Mouse (Mus musculus): ENCODE data around the gene Hes5. TPM values are rescaled to one million over a fixed set of nuclear protein-coding genes. Genes with fewer than 3 reads are reported as not detected.

Hes5 gene
- polyA plus RNA-seq, 1 experiment = 0.32 TPM

DNA sequence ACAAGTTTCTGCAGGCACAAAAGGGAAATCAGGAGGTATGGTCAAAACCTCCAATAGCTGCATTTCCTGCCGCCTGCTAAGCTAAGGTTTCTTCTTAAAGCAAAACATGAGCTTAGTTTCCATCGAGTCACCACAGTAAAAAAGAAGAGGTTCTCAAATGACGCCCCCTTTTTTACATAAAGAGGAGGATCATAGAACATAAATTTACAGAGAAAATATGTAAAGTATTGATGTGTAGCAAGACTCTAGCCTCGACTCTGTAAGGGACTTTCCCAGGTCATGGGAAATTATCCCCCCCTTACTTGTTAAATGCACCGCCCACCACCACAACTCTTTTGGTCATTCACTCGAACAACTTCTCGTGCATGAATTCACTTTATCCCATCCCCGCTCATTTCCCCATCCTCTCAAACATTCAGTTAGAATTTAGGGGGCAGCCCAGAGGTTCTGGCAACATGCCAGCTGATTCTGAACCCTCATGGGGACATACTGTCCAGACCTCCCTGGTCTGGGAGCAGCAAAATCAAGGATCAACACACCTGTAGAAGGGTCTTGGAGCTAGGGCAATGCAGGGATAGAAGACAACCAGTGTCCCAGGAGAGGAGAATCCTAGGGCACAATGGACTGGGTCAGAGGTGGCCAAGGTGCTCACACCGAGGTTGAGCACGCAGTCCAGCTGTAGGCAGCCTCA, 17.9 kb upstream of the Hes5 start:
- DNase-seq (ENCODE audit: low read depth) = no peak

DNA sequence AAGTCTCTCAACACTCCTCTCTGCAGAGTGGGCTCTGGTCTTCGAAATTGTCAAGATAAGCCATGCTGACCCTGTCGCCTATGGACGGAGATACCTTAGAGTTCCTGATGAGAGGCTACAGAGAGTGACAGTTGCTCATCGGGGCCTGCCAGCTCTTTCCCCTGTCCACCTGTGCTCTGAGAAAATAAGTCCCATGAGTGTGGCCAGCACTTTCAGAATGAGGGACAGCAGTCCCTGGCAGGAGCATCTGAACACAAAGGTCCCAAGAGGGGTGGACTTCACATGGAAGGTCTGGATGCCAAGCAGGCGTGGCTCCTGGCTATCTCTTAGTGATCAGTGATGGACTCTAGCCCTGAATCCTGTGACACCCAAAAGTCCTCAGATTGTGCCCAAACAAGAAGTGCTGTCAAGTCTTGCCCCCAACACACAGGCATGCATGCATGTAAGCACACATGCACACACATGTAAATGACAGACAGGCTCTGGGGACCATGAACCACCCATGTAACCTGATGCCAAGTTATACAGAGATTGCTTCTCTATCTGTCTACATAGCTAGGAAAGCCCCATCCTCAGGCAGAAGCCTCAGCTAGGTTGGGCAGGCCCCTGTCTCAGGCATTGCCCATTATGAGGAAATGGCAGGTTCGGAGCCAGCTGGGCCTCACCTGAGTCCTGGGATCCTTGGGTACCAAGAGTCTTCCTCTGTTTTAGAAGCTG, 17.2 kb upstream of the Hes5 start:
- no peak for DNase-seq (ENCODE audit: low read depth)

DNA sequence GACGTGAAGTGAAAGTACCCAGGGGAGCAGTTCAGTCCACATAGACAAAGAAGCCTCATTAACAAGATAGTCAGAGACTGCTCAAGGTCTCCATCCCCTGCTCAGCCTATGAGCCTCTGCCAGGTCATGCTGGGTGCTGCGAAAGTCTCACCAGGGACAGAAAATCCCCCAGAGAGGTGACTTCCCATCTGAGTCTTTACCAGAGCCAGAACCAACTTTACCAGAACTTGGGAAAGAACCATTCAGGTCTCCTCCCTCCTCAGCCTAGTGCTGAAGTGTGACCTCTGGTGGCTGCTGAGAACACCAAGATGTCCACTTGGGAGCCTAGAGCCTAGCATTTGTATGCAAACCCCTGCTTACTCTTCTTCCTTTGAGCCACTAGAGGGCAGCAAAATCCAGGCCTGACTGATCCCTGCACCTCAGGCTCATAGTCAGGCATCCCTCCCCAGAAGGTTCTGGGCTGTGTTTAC, 16.6 kb upstream of the Hes5 start:
- DNase-seq (ENCODE audit: low read depth) = no peak

- peak; percentile 67 for DNase-seq (ENCODE audit: low read depth)
These were observed 14.4 kb upstream of the Hes5 start for GRCm38 (mm10) chr4:154946319-154946718.

- DNase-seq (ENCODE audit: low read depth) = no peak
These were observed 12.4 kb upstream of the Hes5 start for GRCm38 (mm10) chr4:154948066-154948939.

DNA sequence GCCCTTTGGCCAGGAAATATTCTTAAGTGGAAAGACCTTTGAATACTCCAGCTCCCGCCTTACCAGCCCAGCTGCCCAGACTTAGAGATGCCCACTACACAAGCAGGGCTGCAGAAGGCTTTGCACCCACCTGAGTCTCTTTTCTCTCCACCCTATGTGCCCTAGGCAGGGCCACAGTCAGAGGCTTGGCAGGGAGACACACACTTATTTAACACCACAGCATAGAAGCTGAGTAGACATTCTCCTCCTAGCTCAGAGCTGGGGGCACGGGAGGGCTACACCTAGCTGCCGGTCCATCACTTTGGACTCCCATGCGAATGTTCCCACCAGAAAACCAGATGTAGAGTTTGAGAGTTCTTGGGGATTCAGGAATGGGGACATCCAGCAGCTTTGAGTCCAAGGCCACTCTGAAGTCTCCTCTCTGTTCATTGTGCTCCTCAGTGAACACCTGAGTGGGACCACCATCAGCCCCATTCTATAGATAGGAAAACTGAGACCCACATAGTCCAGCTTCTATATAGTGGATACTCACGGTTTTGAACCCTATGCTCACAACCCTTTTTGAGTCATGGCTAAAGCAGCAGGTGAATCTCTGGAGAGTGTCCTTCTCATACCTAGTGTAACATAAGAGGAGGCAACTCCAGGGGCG, 11.7 kb upstream of the Hes5 start:
- DNase-seq (ENCODE audit: low read depth) = no peak

DNA sequence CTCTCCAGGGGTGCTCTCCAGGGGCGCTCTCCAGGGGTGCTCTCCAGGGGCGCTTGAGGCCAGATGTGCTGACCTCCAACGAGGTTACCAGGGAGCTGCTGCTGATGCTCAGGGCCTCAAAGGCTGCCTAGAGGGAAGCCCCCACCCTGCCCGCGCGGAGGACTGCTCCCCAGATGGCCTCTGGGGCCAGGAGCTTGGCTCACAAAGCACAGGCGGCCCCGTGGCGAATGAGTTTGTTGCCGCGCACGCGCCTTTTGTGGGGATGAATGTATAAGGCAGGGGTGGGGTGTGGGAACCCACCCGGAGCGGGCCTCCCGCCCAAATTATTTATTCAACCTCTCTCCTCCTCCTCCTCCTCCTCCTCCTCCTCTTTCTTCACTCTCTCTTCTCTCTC, 11.1 kb upstream of the Hes5 start:
- DNase-seq (ENCODE audit: low read depth) = no peak

- no peak for DNase-seq (ENCODE audit: low read depth)
These were observed 8.1 kb upstream of the Hes5 start for GRCm38 (mm10) chr4:154952461-154953241.

DNA sequence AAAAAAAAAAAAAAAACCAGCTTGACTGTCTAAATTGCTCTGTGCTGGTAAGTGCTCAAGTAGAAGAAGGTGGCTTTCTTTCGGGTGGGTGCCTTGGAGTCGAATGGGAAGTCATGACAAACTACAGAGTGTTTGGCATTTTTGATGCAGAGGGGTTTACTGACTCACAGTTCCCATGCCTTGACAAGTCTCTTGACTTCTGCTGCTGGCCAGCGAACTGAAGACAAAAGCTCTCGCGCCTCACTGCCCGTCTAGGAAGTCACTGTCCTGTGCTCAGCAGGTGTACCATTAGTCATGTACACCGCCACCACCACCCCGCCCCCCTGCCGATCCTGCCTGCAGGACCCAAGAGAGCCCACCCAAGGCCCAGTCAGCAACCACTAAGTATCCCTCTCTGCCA, 4.1 kb upstream of the Hes5 start:
- DNase-seq (ENCODE audit: low read depth) = no peak

- no peak for DNase-seq (ENCODE audit: low read depth)
These were observed 3.3 kb upstream of the Hes5 start for GRCm38 (mm10) chr4:154957289-154957993.

- no peak for DNase-seq (ENCODE audit: low read depth)
These were observed 2.6 kb upstream of the Hes5 start for GRCm38 (mm10) chr4:154958171-154958570.

- DNase-seq (ENCODE audit: low read depth) = no peak
These were observed 2.1 kb upstream of the Hes5 start for GRCm38 (mm10) chr4:154958621-154959020.

DNA sequence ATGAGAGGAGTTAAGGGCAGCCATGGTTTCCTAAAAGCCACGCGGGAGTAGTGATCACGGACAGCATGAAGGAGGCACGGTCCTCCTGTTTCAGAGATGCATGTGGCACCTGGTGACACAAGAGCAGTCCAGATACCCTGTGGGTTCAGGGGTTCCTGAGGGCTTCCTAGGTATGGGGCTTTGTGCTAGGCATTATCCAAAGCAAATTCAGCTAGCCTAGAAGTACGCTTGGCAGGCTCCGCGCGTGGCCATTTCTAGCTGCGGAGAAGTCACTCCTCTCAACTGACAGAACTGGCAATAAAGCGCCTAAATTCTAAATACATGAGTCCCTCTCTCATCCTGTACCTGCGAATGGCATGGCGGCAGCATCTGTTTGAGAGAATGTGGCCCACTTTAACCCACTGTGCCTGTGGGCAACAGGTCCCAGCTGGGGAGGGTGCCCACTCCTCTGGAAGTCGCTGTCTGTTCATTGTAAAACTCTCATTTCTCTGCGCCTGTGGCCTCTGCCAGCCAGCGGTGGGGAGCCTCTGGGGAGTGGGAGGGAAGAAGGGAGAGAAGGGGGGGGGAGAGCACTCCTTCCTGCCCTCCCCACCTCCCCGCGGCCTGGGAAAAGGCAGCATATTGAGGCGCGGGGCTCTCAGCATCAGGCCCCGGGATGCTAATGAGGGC, 568 bp upstream of the Hes5 start:
- DNase-seq (ENCODE audit: low read depth) = no peak

GRCm38 (mm10) chr4:154961226-154961738, 559 bp downstream of the Hes5 start:
- DNase-seq (ENCODE audit: low read depth) = no peak

DNA sequence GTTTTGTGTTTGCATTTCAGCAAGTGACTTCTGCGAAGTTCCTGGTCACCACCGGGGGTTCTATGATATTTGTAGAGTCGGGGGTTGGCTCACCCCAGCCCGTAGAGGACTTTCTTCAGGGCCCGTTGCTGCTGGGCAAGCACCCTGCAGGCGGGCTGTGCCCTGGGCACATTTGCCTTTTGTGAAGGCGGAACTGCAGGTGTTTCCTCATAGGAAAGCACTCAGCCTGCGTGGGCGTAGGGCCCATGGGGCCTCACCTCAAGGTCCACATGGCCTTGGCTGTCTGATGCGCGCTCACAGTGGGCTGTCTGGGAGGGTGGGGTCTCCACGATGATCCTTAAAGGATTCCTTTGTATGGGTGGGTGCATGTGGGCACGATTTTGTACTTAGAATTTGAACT, 1.2 kb downstream of the Hes5 start:
- no peak for DNase-seq (ENCODE audit: low read depth)

DNA sequence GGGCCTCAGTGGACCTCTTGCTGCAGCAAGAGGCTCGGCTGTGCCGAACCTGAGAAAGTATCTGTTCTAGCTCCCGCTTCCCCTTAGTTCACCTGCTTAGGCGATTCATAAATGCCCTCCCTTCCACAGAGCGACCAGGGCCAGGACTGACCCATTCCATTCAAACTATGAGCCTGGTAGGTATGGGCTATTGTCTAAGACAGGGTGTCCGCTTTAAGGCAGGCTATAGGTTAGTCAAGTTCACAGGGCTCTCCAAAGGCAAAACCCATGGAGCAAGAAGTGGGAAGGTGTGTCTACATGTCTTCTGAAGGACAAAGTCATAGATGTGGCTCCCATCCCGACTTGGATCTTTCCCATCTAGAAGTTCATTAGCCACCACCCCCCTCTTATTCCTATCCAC, 2.0 kb downstream of the Hes5 start:
- no peak for DNase-seq (ENCODE audit: low read depth)

GRCm38 (mm10) chr4:154963190-154963836, 2.6 kb downstream of the Hes5 start:
- no peak for DNase-seq (ENCODE audit: low read depth)

DNA sequence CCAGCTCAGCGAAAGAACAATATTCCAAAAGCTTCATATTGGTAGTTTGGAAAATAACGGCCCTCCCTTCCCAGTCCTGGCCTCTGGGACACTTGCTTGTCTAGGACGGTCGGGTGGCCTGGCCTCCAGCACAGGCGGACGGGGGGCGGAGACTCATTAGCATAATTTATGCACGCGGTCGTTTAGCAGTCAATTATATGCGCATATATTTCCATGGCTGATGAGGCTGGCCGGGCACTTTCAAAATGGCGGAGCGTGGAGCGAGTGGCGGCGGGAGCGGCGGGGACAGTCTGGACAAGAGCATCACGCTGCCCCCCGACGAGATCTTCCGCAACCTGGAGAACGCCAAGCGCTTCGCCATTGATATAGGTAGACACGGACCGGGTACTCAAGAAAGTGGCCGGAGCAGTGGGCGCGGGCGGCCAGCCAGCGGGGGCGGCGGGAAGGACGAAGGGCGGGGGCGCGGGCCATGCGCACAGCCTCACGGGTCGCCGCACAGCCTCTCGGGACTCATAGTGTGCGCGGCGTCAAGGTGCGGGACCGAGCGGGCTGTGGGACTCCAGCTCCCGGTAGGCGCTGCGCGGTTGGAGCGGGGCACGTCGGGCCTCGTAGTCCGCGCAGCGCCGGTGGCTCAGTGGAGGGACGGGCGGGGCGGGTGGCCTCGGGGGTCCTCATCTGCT, 3.3 kb downstream of the Hes5 start, which contains the start of gene Pank4:
Pank4 (plus strand) TSS at position 223 of the 680 bp plus-strand sequence.
- DNase-seq (ENCODE audit: low read depth) = no peak

Data from gonadal fat pad, adult 2 months (tissue).